In genomic region chr7:115669207-115670004, GRCm38 (mm10) we compare ENCODE assay signal across 9 mouse cellular contexts.
DNase-seq lines count a peak whose midpoint lies in the region; ATAC-seq lines count a peak whose summit lies in the region.
"Had no signal": no experiment of that assay in that cellular context is flagged by ENCODE, and none has a peak within 500 bp of the region (broad histone marks: within the 10 kb centered on the region; RNA-seq: fewer than 3 reads in every experiment).

No protein-coding gene starts in this region.

- no peak overlapping the region; the same call in 1 of the 2 replicates for H3K27ac ChIP-seq in heart, embryonic 12.5 days (ENCODE audit: poor library complexity, severe bottlenecking)
- H3K27ac ChIP-seq in midbrain, embryonic 10.5 days (replicated peaks): peak overlapping the region; percentile 49; the same call in 1 of the 2 replicates
- no peak overlapping the region for H3K27ac ChIP-seq in midbrain, embryonic 13.5 days
- no peak overlapping the region for H3K27ac ChIP-seq in neural tube, embryonic 14.5 days (ENCODE audit: low read depth, low read length)

- 54% methylated on average over 6 of the region's 6 CpGs for WGBS in heart, embryonic 12.5 days
- WGBS in midbrain, embryonic 10.5 days: 63% methylated on average over 6 of the region's 6 CpGs
- 37% methylated on average over 6 of the region's 6 CpGs for WGBS in midbrain, embryonic 13.5 days
- 22% methylated on average over 6 of the region's 6 CpGs for WGBS in neural tube, embryonic 14.5 days

- intact Hi-C loops in heart, postnatal 14 days (cut with DNase I): no loop called here

- peaks cover 38% of the 10 kb centered on the region for H3K4me1 ChIP-seq in heart, embryonic 12.5 days (replicated peaks)
- H3K4me1 ChIP-seq in midbrain, embryonic 10.5 days: peaks cover 37% of the 10 kb centered on the region
- peaks cover 36% of the 10 kb centered on the region for H3K4me1 ChIP-seq in midbrain, embryonic 13.5 days (replicated peaks)
- H3K4me1 ChIP-seq in neural tube, embryonic 14.5 days (ENCODE audit: control insufficient read depth, insufficient read depth, low read length): peaks cover 18% of the 10 kb centered on the region; the same call in 1 of the 2 replicates

- no peaks in the 10 kb centered on the region for H3K36me3 ChIP-seq in heart, embryonic 12.5 days
- H3K36me3 ChIP-seq in midbrain, embryonic 10.5 days: no peaks in the 10 kb centered on the region
- H3K36me3 ChIP-seq in midbrain, embryonic 13.5 days: no peaks in the 10 kb centered on the region
- H3K36me3 ChIP-seq in neural tube, embryonic 14.5 days (ENCODE audit: control insufficient read depth, insufficient read depth, low read length): no peaks in the 10 kb centered on the region

- no peak overlapping the region for H3K9ac ChIP-seq in heart, embryonic 12.5 days
- H3K9ac ChIP-seq in midbrain, embryonic 13.5 days (replicated peaks): no peak overlapping the region
- H3K9ac ChIP-seq in neural tube, embryonic 14.5 days (replicated peaks; ENCODE audit: low read depth, low read length): no peak overlapping the region

- no peak for ATAC-seq in heart, embryonic 12.5 days (ENCODE audit: insufficient number of reproducible peaks, low FRiP score)
- ATAC-seq in midbrain, embryonic 13.5 days: no peak
- peak; percentile 31; the same call in 1 of the 2 replicates for ATAC-seq in neural tube, embryonic 14.5 days (ENCODE audit: low read depth)
- ATAC-seq in cerebellum, adult (ENCODE audit: insufficient number of reproducible peaks, low FRiP score, low TSS enrichment): no peak

- peak; percentile 23 to 27 for DNase-seq in heart, adult 18-20 months
- DNase-seq in midbrain, embryonic 10.5 days (ENCODE audit: low spot score): no peak
- DNase-seq in heart, postnatal 14 days: peak; percentile 13 to 51
- no peak for DNase-seq in right cerebral cortex, adult 2 months (ENCODE audit: low spot score in 2 of 2)
- DNase-seq: cerebellum, adult 18-20 months had no signal

- H3K4me3 ChIP-seq in heart, embryonic 12.5 days: no peak overlapping the region
- no peak overlapping the region for H3K4me3 ChIP-seq in midbrain, embryonic 10.5 days
- H3K4me3 ChIP-seq in midbrain, embryonic 13.5 days (replicated peaks): no peak overlapping the region
- no peak overlapping the region for H3K4me3 ChIP-seq in neural tube, embryonic 14.5 days (ENCODE audit: low read depth, low read length)

- no peaks in the 10 kb centered on the region for H3K27me3 ChIP-seq in heart, embryonic 12.5 days (replicated peaks)
- H3K27me3 ChIP-seq in midbrain, embryonic 10.5 days (ENCODE audit: low read depth, poor library complexity, severe bottlenecking): no peaks in the 10 kb centered on the region
- H3K27me3 ChIP-seq in midbrain, embryonic 13.5 days: no peaks in the 10 kb centered on the region
- H3K27me3 ChIP-seq in neural tube, embryonic 14.5 days (ENCODE audit: control insufficient read depth, insufficient read depth, low read length): no peaks in the 10 kb centered on the region

- H3K9me3 ChIP-seq in heart, embryonic 12.5 days (replicated peaks): no peaks in the 10 kb centered on the region
- no peaks in the 10 kb centered on the region for H3K9me3 ChIP-seq in midbrain, embryonic 10.5 days (replicated peaks)
- H3K9me3 ChIP-seq in midbrain, embryonic 13.5 days: no peaks in the 10 kb centered on the region
- no peaks in the 10 kb centered on the region for H3K9me3 ChIP-seq in neural tube, embryonic 14.5 days (ENCODE audit: control insufficient read depth, low read length)

- H3K4me2 ChIP-seq in heart, embryonic 12.5 days: no peak overlapping the region
- no peak overlapping the region for H3K4me2 ChIP-seq in midbrain, embryonic 13.5 days (replicated peaks)
- H3K4me2 ChIP-seq in neural tube, embryonic 14.5 days (ENCODE audit: low read depth, low read length): no peak overlapping the region

Comparison
In these comparisons a context has a peak if more than half of its experiments do, and no peak if none do; other contexts are left out.
1. DNase-seq: peak in heart, adult 18-20 months (2 of 2) and heart, postnatal 14 days (2 of 2); none in midbrain, embryonic 10.5 days (single experiment) and right cerebral cortex, adult 2 months (0 of 2).